Mouse (Mus musculus) cerebellum, adult 2 months (tissue): Measurements from ENCODE around the gene Tpgs1. TPM values are rescaled to one million over a fixed set of nuclear protein-coding genes. Genes with fewer than 3 reads are reported as not detected.

Experiments
- DNase-seq, 2 experiments: peaks; one replicate each; pipeline ENCODE4 v3.0.0; 2021
- H3K27ac ChIP-seq: fragments of 200-500 bp; 2 replicates; pipeline ENCODE4 v1.5.1; 2012; ENCODE audit warnings: low read length, control low read depth, inconsistent platforms; ENCODE audit not compliant: insufficient read depth
- H3K27me3 ChIP-seq: fragments of 200-500 bp; 2 replicates; pipeline ENCODE4 v1.6.1; 2012; ENCODE audit warnings: inconsistent platforms, mild to moderate bottlenecking, low read length, moderate library complexity; ENCODE audit not compliant: control insufficient read depth, insufficient read depth
- H3K4me1 ChIP-seq: fragments of 200-500 bp; 2 replicates; pipeline ENCODE4 v1.6.1; 2011; ENCODE audit warnings: low read length; ENCODE audit not compliant: control insufficient read depth, insufficient read depth
- H3K4me3 ChIP-seq: fragments of 200-500 bp; replicated peaks from 2 replicates; pipeline ENCODE3; 2011; ENCODE audit warnings: mild to moderate bottlenecking, low read depth, low read length, control low read depth; ENCODE audit not compliant: insufficient read depth
- CTCF ChIP-seq: fragments of 200-500 bp; IDR thresholded peaks from 2 replicates; pipeline ENCODE4 v1.5.1; 2011; ENCODE audit warnings: low read depth, mild to moderate bottlenecking, control low read depth, low read length, moderate library complexity, borderline replicate concordance; ENCODE audit not compliant: insufficient read depth
- POLR2A ChIP-seq: fragments of 200-500 bp; IDR thresholded peaks from 2 replicates; pipeline ENCODE4 v1.6.1; 2011; ENCODE audit warnings: low read length, control low read depth, borderline replicate concordance; ENCODE audit not compliant: insufficient read depth
- WGBS: fragments of 180-500 bp; shearing (Covaris S2); methylation state at CpG from one replicate; pipeline ENCODE4 v1.1.7; 2018; 5-methylcytosine and 5-hydroxymethylcytosine counted together
- polyA plus RNA-seq: library from polyadenylated mRNA; depleted of rRNA; stranded (reverse); fragments of >200 nt; gene quantifications from 2 replicates; pipeline ENCODE4 v1.2.3, GENCODE M21; 2012

Gene Tpgs1
- polyA plus RNA-seq, 1 experiment: 95.4 TPM

DNA sequence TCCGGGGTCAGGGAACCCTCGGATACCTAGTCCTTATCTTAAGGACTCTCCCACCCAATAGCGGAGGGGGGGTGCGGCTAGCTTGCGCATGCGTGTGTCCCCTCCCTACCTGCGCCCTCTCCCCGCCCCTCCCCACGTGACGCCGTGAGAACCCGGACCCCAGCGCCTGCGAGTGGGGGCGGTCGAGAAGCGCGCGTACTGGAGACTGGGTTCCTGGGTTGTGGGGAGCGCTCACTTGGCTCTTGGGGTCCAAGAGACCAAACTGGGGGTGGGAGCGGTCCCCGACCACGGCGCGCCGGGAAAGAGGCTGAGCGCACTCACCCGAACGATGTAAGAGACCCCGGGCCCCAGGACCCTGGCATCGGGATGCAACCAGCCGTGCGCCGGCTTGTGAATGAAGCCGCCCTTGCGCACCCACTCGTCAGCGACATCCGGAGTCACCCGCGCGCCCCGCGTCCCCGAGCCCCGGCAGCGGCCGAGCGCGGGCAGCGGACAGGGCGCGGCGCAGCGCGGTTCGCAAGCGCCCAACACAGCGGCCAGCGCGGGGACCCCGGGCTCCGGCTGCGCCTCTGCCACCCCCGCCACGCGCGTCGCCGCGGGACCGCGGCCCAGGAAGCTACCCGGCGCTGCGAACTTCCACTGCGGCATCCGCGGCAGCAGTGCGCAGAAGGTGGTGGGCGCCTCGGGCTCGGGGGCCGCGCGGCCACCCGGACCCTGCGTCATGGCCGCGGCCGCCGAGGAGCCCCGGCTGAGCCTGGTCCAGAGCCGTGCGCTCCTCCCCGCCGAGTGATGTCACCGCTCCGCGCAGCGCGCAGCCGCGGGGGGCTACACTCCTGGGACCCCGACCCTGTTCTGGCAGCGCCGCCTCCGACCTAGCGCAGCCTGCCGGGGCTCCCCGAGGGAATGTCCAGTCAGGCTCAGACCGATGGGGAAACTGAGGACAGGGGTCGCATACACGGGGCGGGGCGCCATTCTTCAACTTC lies 31.8 kb upstream of the Tpgs1 start, which contains the start of gene Shc2:
TSS of gene Shc2 (minus strand) at position 791 of the 983 bp plus-strand sequence.
- Histone ChIP-seq H3K4me1 (peaks cover 12% of the 10 kb centered on the region), H3K27me3 (no peaks in the 10 kb centered on the region), H3K4me3 (peak within 1 kb of the TSS; percentile 81), H3K27ac (peak within 1 kb of the TSS; percentile 90)
- WGBS: under 1% methylated on average over 111 of the region's 116 CpGs
- peak; percentile 85 to 86 for DNase-seq
- no peak for TF ChIP-seq CTCF
- TF ChIP-seq POLR2A: peak; percentile 68; the same call in 1 of the 2 replicates

DNA sequence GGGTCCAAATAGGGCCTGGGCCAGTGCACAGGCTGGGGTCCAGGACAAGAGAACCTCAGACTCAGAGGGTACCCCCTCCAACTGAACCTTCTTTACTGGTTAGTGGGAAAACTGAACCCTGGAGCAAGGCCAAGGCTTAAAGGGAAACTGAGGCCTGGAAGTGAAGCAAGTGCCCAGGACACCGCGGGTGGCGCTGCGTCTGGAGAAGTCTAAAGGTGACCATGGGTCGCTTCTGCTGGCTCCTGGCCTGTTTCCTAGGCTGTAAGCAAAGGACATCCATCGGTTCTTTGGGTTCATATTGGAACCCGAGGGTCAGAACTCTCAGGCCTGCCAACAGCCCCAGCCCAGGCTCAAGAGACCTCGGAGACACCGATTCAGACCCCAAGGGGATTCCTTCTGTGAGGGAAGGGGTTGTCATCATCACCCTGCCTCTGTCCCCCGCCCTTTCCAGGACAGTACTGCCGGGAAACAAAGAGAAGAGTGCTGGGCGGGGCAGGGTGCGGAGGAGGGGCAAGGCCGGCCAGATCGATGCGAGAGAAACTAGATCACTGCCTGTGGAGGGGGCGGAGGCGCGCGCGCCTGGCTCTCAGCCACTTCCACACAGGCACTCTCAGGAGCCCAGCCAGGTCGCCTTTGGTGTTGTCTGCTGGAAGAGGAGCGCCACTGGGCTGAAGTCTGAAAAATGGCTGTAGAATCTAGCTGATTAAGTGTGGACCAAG lies 30.5 kb upstream of the Tpgs1 start:
- Histone ChIP-seq H3K27ac (no peak overlapping the region), H3K27me3 (no peaks in the 10 kb centered on the region), H3K4me3 (peak overlapping the region; percentile 81), H3K4me1 (peaks cover 12% of the 10 kb centered on the region)
- TF ChIP-seq CTCF (no peak), POLR2A (no peak)
- 6% methylated on average over 23 of the region's 23 CpGs for WGBS
- DNase-seq: peak; percentile 66 to 75

DNA sequence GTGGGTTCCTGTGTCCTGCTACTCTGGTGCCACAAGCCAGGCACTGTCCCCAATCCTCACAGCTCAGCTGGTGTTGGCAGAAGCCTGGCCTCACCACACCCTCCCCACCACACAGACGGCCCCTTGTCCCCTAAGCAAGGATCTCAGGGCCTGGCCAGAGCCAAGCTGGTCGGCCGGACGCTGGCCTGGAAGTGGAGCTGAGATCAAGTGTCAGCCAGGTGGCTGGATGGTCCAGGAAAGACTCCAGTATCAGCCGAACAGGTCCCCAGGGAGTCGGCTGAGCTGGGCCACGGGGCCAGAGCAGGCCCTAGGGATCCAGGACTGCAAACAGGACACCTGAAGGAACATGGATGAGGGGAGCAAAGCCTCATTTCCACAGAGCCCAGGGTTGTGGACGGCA lies 23.5 kb upstream of the Tpgs1 start, which contains the start of gene Odf3l2:
TSS of gene Odf3l2 (minus strand) at position 28 of the 400 bp plus-strand sequence.
- Histone ChIP-seq H3K4me1 (no peaks in the 10 kb centered on the region), H3K4me3 (no peak within 1 kb of the TSS), H3K27me3 (no peaks in the 10 kb centered on the region), H3K27ac (no peak within 1 kb of the TSS)
- no peak for TF ChIP-seq CTCF
- no peak for TF ChIP-seq POLR2A
- no peak for DNase-seq
- WGBS: 27% methylated on average over 8 of the region's 8 CpGs

DNA sequence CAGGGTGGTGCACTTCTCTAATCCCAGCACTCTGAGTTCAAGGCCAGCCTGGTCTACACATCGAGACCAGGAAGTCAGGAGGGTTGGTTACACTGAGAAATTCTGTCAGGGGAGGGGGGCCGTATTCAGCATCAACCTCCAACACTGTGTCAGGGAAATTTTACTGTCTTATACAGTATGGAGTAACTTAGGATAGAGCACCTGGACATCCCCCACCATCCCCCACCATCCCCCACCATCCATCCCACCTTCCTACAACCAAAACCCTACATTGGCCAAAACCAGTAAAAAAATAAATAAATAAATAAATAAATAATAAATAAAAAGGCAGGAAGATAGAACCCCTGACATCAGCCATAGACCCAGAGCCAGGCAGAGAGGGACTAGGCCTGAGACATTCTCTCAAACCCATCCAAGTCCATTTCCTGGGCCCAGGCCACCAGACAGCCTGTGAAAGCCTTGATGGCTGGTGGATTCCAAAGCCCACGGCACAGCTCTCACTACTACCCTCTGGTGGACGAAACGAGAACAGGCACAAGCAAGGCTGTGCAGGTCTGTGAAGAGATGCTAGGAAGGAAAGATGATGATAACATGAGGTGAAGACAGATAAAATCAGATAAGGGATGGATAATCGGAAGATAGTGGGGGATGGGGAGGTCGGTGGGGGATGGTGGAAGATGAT lies 20.0 kb upstream of the Tpgs1 start:
- peak; percentile 77 to 85 for DNase-seq
- peak; percentile 98 for TF ChIP-seq CTCF
- TF ChIP-seq POLR2A: no peak
- Histone ChIP-seq H3K4me3 (no peak overlapping the region), H3K27me3 (no peaks in the 10 kb centered on the region), H3K4me1 (no peaks in the 10 kb centered on the region), H3K27ac (no peak overlapping the region)
- 30% methylated on average over 7 of the region's 7 CpGs for WGBS

DNA sequence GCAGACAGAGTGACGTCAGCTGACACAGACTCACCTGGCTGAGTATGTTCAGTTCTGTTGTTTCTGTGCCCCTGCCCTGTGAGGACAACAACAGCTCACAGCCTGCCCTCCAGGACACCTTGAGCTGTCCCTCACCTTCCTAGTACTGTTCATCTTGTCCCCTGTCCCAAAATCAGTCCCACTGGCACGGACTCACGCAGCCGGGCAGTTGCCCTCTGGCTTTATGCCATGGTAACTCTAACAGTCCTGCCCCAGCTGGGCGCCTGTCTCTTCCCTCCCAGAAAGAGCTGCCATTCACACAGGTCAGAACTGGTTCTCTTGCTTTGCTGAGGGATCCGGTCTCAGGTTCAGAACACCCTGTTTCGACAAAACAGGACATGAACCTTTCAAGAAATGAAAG lies 16.4 kb upstream of the Tpgs1 start:
- H3K4me1 ChIP-seq: no peaks in the 10 kb centered on the region
- no peak overlapping the region for H3K4me3 ChIP-seq
- 41% methylated on average over 7 of the region's 7 CpGs for WGBS
- H3K27ac ChIP-seq: no peak overlapping the region
- no peak for DNase-seq
- no peaks in the 10 kb centered on the region for H3K27me3 ChIP-seq
- TF ChIP-seq POLR2A: no peak

DNA sequence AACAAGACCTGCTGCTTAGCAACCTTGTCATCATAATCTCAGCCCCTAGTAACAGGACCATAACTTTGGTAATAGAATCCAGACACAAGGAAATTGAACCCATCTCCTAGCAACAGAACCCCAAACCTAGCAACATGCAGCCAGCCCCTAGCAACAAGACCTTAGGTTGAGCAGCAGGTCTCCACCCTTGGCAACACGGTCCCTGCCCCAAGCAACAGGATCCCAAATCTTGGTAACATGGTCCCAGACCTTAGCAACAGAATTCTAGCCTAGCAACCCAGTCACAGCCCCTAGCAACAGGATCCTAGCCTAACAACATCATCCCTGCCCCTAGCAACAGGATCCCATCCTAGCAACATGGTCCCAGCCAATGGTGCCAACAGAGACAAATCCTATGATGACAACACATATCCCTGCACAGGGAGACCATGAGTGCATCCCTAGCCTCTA lies 14.2 kb upstream of the Tpgs1 start:
- H3K4me3 ChIP-seq: no peak overlapping the region
- no peak for DNase-seq
- WGBS: 16% methylated on average over 1 of the region's 1 CpGs
- no peaks in the 10 kb centered on the region for H3K4me1 ChIP-seq
- no peaks in the 10 kb centered on the region for H3K27me3 ChIP-seq
- no peak overlapping the region for H3K27ac ChIP-seq
- TF ChIP-seq CTCF (no peak), POLR2A (no peak)

DNA sequence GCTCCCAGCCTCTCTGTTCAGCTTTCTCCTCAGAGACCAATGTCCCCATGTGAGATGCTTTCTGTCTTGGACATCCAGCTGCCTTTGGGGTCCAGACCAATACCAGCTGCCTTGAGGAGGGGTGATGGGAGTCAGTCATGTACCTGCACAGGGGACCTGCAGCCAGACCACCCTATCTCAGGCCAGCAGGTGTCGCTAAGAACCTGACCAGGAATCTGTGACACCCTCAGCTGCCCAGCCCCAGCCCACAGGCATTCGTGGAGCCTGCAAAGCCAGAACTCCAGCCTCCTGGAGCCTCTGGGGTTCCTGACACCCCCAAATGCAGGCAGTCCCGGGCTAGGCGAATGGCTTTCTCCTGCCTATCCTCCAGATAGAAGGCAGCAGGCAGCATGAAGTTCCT lies 10.3 kb upstream of the Tpgs1 start:
- Histone ChIP-seq H3K4me1 (no peaks in the 10 kb centered on the region), H3K4me3 (no peak overlapping the region), H3K27me3 (no peaks in the 10 kb centered on the region), H3K27ac (no peak overlapping the region)
- no peak for TF ChIP-seq CTCF
- TF ChIP-seq POLR2A: no peak
- 37% methylated on average over 4 of the region's 4 CpGs for WGBS
- DNase-seq: no peak
